Mouse (Mus musculus): ENCODE measurements around the gene Nectin4.

DNA sequence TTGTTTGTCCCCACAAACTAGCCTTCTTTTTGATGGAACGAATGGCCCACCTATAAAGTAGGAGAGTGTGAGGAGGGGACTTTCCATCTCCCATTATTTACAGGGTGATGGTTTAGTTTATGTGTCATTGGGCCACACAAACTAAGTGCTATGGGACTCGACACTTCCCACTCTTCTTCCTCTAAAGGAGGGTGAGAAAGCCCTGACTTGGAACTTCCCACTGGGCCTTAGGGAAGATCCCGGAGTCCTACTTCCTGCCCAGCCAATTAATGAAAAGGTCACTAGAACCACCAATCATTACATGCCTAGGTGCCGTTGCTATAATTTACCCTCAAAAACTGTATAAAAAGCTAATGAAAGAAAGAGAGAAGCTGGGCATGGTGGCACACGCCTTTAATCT lies 62.3 kb downstream of the Nectin4 start:
- TF ChIP-seq POLR2A (IDR thresholded peaks at IDR 0.05; ENCODE audit: low read depth, low read length), result no peak
- no peak for TF ChIP-seq CTCF (IDR thresholded peaks at IDR 0.05; ENCODE audit: extremely low read depth, insufficient read length, insufficient replicate concordance, low read depth, low read length)
